Mouse (Mus musculus) heart, embryonic 15.5 days (tissue): Measurements from ENCODE around the gene Bcas2. TPM values are rescaled to one million over a fixed set of nuclear protein-coding genes. Genes with fewer than 3 reads are reported as not detected.
"Not testable (repeated sequence)": the region's sequence is repeated elsewhere in the genome, so short reads cannot be mapped to it uniquely, and the experiment has no call there.

ENCODE experiments used
- ATAC-seq: fragments of 200-750 bp; cut with Nextera tagmentation; replicated peaks from 2 replicates; pipeline ENCODE4 v1.8.0; 2017; ENCODE audit warnings: low read depth, moderate TSS enrichment; ENCODE audit not compliant: insufficient number of reproducible peaks, insufficient read depth, low FRiP score
- H3K27ac ChIP-seq: fragments of 300-500 bp; sonication (generic); 2 replicates; pipeline ENCODE4 v1.5.1; 2015; ENCODE audit warnings: mild to moderate bottlenecking, inconsistent platforms
- H3K27me3 ChIP-seq: fragments of 300-500 bp; sonication (generic); 2 replicates; pipeline ENCODE4 v1.6.1; 2015; ENCODE audit warnings: inconsistent platforms
- H3K36me3 ChIP-seq: fragments of 300-500 bp; sonication (generic); 2 replicates; pipeline ENCODE4 v1.6.1; 2015; ENCODE audit warnings: mild to moderate bottlenecking, inconsistent platforms
- H3K4me1 ChIP-seq: fragments of 300-500 bp; sonication (generic); replicated peaks from 2 replicates; pipeline ENCODE4 v1.6.1; 2015; ENCODE audit warnings: inconsistent platforms
- H3K4me2 ChIP-seq: fragments of 300-500 bp; sonication (generic); 2 replicates; pipeline ENCODE4 v1.6.1; 2015; ENCODE audit warnings: inconsistent platforms, mild to moderate bottlenecking, moderate library complexity
- H3K4me3 ChIP-seq: fragments of 300-500 bp; sonication (generic); 2 replicates; pipeline ENCODE4 v1.5.1; 2015; ENCODE audit warnings: mild to moderate bottlenecking, inconsistent platforms
- H3K9ac ChIP-seq: fragments of 300-500 bp; sonication (generic); 2 replicates; pipeline ENCODE4 v1.6.1; 2015; ENCODE audit warnings: mild to moderate bottlenecking, inconsistent platforms
- H3K9me3 ChIP-seq: fragments of 300-500 bp; sonication (generic); replicated peaks from 2 replicates; pipeline ENCODE4 v1.6.1; 2016; ENCODE audit warnings: inconsistent platforms
- WGBS: fragments of 180-500 bp; shearing (Covaris S2); methylation state at CpG from one replicate; pipeline ENCODE4 v1.1.7; 2015; ENCODE audit warnings: mixed read lengths; 5-methylcytosine and 5-hydroxymethylcytosine counted together
- polyA plus RNA-seq: library from polyadenylated mRNA; unstranded; fragments of >200 nt; fragmentation: Nextera tagmentation; extraction: Ambion mirVana; gene quantifications from 2 replicates; pipeline ENCODE4 v1.2.1, GENCODE M21; 2015

The Bcas2 gene
- polyA plus RNA-seq, 1 experiment from 2014 or later, result 122 TPM

DNA sequence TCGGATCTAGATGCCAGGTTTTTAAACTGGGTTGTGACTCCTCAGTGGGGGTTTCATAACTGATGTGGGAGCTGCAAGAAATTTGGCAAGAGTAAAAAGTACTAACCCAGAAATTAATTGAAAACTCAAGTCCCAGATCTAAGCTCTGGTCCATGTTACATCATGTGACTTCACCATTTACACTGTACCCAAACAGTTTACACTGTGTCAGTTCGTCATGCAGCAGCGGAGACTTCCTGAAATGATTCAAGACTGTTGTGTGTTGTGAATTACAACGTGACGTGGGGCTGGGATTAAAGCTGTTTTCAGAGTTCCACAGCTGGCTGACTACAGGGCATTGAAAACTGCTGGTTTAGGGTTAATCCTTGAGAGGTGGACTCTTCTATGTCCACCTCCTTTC, 1.2 kb downstream of the Bcas2 start:
- Histone ChIP-seq H3K4me2 (peak overlapping the region; percentile 64), H3K36me3 (peaks cover 32% of the 10 kb centered on the region), H3K4me3 (peak overlapping the region; percentile 84), H3K9ac (peak overlapping the region; percentile 93), H3K4me1 (peaks cover 10% of the 10 kb centered on the region), H3K27me3 (no peaks in the 10 kb centered on the region), H3K27ac (no peak overlapping the region), H3K9me3 (no peaks in the 10 kb centered on the region)
- ATAC-seq, result no peak
- 50% methylated on average over 5 of the region's 5 CpGs for WGBS

- H3K36me3 ChIP-seq, result peaks cover 44% of the 10 kb centered on the region
Measured at GRCm38 (mm10) chr3:103176740-103177139, 5.3 kb downstream of the Bcas2 start.

DNA sequence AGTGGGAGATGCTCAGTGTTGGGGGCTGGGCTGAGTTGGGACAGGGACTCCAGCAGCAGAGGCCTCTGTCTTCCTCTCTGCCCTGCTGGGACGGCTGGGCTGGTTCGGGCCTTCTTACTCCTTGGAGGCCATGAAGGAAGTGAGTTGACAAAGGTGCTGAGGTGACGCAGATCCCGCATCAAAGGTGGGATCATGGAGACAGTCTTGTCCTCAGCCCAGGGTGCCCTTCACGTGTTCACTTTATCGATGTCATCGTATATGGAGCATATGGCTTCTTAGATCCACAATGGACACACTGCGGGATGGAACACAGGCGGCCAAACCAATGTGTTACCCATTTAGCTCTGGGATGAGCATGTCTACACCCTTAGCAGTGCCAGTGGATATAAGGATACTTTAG, 8.1 kb downstream of the Bcas2 start:
- WGBS, result 88% methylated on average over 9 of the region's 9 CpGs

More at GRCm38 (mm10) chr3:103176740-103177139, 5.3 kb downstream of the Bcas2 start:
- no peak overlapping the region for H3K4me2 ChIP-seq
- H3K9me3 ChIP-seq, result no peaks in the 10 kb centered on the region
- no peak overlapping the region for H3K27ac ChIP-seq
- H3K4me3 ChIP-seq, result no peak overlapping the region
- WGBS, result 82% methylated on average over 4 of the region's 4 CpGs
- H3K27me3 ChIP-seq, result no peaks in the 10 kb centered on the region
- no peak overlapping the region for H3K9ac ChIP-seq
- no peak for ATAC-seq
- peaks cover 7% of the 10 kb centered on the region for H3K4me1 ChIP-seq

DNA sequence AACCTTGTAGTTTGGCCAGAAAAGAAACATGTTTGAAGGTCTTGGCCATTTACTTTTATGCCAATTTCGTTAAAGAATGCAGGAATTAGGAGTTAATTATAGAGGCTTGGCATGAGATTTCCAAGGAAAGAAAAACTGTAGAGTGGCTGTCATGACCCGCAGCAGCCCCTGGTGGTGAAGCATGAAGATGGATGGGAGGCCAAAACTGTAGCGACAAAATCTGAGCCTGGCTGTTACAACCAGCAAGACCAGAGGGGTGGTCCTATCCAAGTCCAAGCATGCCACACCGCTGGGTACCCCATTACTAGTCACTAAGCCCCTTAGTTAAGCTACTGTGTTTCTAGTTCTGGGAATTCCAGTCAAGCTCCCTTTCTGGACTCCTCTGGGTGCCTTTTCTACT, 9.7 kb downstream of the Bcas2 start:
- Histone ChIP-seq H3K27me3 (no peaks in the 10 kb centered on the region), H3K4me3 (no peak overlapping the region), H3K4me1 (no peaks in the 10 kb centered on the region), H3K36me3 (peaks cover 24% of the 10 kb centered on the region), H3K9me3 (no peaks in the 10 kb centered on the region), H3K9ac (no peak overlapping the region), H3K27ac (no peak overlapping the region), H3K4me2 (no peak overlapping the region)
- 41% methylated on average over 4 of the region's 4 CpGs for WGBS
- ATAC-seq, result no peak

More for the DNA sequence above, 8.1 kb downstream of the Bcas2 start:
- Histone ChIP-seq H3K4me2 (no peak overlapping the region), H3K27ac (no peak overlapping the region), H3K27me3 (no peaks in the 10 kb centered on the region), H3K36me3 (peaks cover 38% of the 10 kb centered on the region), H3K9ac (no peak overlapping the region), H3K9me3 (no peaks in the 10 kb centered on the region), H3K4me1 (no peaks in the 10 kb centered on the region), H3K4me3 (no peak overlapping the region)
- no peak for ATAC-seq

- H3K27ac ChIP-seq, result no peak overlapping the region
- H3K4me1 ChIP-seq, result no peaks in the 10 kb centered on the region
- no peak overlapping the region for H3K4me3 ChIP-seq
- H3K9ac ChIP-seq, result no peak overlapping the region
- no peaks in the 10 kb centered on the region for H3K27me3 ChIP-seq
- no peaks in the 10 kb centered on the region for H3K9me3 ChIP-seq
- WGBS, result 80% methylated on average over 14 of the region's 14 CpGs
- no peak overlapping the region for H3K4me2 ChIP-seq
- no peak for ATAC-seq
- peaks cover 13% of the 10 kb centered on the region for H3K36me3 ChIP-seq
Measured at GRCm38 (mm10) chr3:103182821-103183220, 11.4 kb downstream of the Bcas2 start.

DNA sequence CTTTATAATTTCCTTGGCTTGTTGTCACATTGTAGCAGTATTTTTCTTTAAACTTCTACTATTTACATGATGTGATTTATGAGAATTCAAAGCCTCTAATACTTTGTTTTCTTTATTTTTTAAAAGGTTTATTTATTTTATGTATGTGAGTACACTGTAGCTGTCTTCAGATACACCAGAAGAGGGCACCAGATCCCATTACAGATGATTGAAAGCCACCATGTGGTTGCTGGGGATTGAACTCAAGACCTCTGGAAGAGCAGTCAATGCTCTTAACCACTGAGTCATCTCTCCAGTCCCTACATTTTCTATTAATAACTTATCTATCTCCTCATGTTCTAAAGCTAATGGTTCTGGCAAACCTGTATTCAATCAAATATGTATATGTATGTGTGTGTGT, 13.0 kb downstream of the Bcas2 start:
- not testable (repeated sequence) for H3K4me2 ChIP-seq, H3K36me3 ChIP-seq, H3K4me1 ChIP-seq, H3K9ac ChIP-seq, H3K4me3 ChIP-seq, ATAC-seq, H3K27ac ChIP-seq, H3K27me3 ChIP-seq, H3K9me3 ChIP-seq

DNA sequence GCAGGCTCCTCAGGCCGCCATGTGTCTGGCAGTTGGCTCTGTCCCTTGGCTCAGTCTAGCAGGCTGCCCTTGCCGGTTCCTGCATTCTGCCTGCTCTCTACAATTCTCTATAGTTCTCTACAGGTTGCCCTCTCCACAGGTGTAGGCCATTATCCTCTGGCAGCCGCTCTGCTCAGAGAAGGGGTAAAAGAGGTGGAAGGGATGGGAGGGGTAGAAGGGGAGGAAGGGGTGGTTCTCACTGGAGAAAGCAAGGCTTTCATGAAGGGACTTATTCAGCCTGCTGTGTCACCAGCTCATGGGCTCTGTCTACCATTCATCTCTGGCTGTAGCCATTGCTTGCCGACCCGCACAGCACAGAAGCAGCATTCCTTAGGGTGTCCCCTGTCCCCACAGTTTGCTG, 17.0 kb downstream of the Bcas2 start:
- Histone ChIP-seq H3K9me3 (no peaks in the 10 kb centered on the region), H3K9ac (no peak overlapping the region), H3K4me2 (no peak overlapping the region), H3K4me1 (no peaks in the 10 kb centered on the region), H3K36me3 (no peaks in the 10 kb centered on the region), H3K27ac (no peak overlapping the region), H3K4me3 (no peak overlapping the region), H3K27me3 (no peaks in the 10 kb centered on the region)
- ATAC-seq, result no peak
- WGBS, result 66% methylated on average over 5 of the region's 5 CpGs

DNA sequence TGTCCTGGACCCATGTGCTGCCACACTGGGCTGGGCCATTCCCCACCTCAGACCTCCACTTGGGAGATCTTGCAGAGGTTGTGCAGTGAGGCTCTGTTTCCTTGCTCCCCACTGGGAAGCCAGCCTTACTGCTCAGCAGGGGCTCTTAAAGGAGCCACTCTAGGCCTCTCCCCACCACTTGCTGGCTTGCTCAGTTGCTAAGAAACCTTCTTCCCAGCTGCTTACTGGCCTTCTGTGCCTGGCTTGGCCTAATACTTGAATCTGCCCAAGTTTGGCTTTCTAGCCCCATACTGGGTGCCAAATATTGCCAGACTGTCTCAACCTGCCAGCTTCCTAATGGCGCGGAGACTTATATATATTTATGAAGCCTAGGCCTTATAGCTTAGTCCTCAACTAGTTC, 17.4 kb downstream of the Bcas2 start:
- Histone ChIP-seq H3K4me1 (no peaks in the 10 kb centered on the region), H3K4me2 (no peak overlapping the region), H3K36me3 (no peaks in the 10 kb centered on the region), H3K27me3 (no peaks in the 10 kb centered on the region), H3K9me3 (peaks cover 3% of the 10 kb centered on the region; the same call in 1 of the 2 replicates), H3K9ac (no peak overlapping the region), H3K27ac (no peak overlapping the region), H3K4me3 (no peak overlapping the region)
- no peak for ATAC-seq
- WGBS, result 88% methylated on average over 2 of the region's 2 CpGs

GRCm38 (mm10) chr3:103192161-103192560, 20.7 kb downstream of the Bcas2 start:
- no peak overlapping the region for H3K27ac ChIP-seq
- ATAC-seq, result no peak
- WGBS, result 87% methylated on average over 4 of the region's 4 CpGs
- no peaks in the 10 kb centered on the region for H3K36me3 ChIP-seq
- no peaks in the 10 kb centered on the region for H3K27me3 ChIP-seq
- peaks cover 4% of the 10 kb centered on the region; the same call in 1 of the 2 replicates for H3K9me3 ChIP-seq
- no peaks in the 10 kb centered on the region for H3K4me1 ChIP-seq
- no peak overlapping the region for H3K9ac ChIP-seq
- no peak overlapping the region for H3K4me3 ChIP-seq
- H3K4me2 ChIP-seq, result no peak overlapping the region

DNA sequence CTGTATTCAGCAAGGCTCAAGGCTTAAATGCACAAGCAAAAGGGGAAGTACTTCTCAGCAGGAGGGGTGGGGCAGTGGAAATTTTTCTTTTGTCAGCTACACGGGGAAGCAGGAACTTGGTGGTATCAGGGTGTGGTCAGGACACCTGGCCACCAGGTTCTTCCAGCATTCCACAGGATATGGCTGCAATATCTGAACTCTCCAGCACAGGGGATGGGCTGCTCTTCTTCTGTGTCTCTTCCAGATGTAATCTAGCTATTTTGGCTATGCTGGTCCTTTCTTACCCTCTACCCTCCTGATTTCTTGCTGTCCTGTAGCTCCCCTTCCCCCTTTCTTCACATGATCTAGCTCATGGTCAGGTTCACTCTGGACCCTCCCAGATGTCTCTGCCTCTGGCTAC, 21.7 kb downstream of the Bcas2 start:
- 71% methylated on average over 1 of the region's 1 CpGs for WGBS
- Histone ChIP-seq H3K4me1 (no peaks in the 10 kb centered on the region), H3K27me3 (no peaks in the 10 kb centered on the region), H3K9me3 (peaks cover 4% of the 10 kb centered on the region; the same call in 1 of the 2 replicates), H3K27ac (no peak overlapping the region), H3K4me3 (no peak overlapping the region), H3K9ac (no peak overlapping the region), H3K36me3 (no peaks in the 10 kb centered on the region), H3K4me2 (no peak overlapping the region)
- ATAC-seq, result no peak

GRCm38 (mm10) chr3:103196320-103196823, 24.9 kb downstream of the Bcas2 start:
- ATAC-seq, result no peak
- Histone ChIP-seq H3K4me2 (no peak overlapping the region), H3K36me3 (no peaks in the 10 kb centered on the region), H3K4me3 (no peak overlapping the region), H3K27ac (no peak overlapping the region), H3K9me3 (peaks cover 4% of the 10 kb centered on the region; the same call in 1 of the 2 replicates), H3K9ac (no peak overlapping the region), H3K4me1 (no peaks in the 10 kb centered on the region; the same call in 1 of the 2 replicates), H3K27me3 (no peaks in the 10 kb centered on the region)
- 44% methylated on average over 7 of the region's 7 CpGs for WGBS

DNA sequence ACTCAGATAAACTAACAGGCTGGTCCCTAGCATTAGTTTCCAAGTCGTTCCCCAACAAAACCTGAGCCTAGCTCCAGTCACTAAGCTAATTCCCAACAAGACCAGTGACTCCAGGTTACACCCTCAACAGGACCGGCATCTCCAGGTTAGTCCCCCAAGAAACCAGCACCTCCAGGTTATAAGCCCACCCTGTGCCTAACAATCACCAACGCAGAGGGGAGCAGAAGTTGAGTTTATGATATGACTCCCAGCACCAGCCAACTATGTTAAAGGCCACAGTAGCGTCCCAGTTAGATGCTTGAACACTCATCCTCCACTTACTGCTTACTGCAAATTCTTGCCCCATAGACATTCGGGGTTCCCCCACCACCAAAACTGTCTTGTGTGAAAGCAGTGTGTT, 27.9 kb downstream of the Bcas2 start:
- Histone ChIP-seq H3K27ac (no peak overlapping the region), H3K27me3 (no peaks in the 10 kb centered on the region), H3K9me3 (no peaks in the 10 kb centered on the region), H3K9ac (no peak overlapping the region), H3K4me3 (no peak overlapping the region), H3K36me3 (no peaks in the 10 kb centered on the region), H3K4me2 (no peak overlapping the region), H3K4me1 (no peaks in the 10 kb centered on the region; the same call in 1 of the 2 replicates)
- WGBS, result 82% methylated on average over 5 of the region's 5 CpGs
- ATAC-seq, result no peak
